Mouse (Mus musculus) forebrain, embryonic 16.5 days (tissue): ENCODE data around the gene Sik3. TPM values are rescaled to one million over a fixed set of nuclear protein-coding genes. Genes with fewer than 3 reads are reported as not detected.

Experiments
- ATAC-seq: fragments of 200-750 bp; cut with Nextera tagmentation; 2 replicates; pipeline ENCODE4 v1.8.0; 2017; ENCODE audit warnings: mild to moderate bottlenecking, moderate library complexity
- H3K27ac ChIP-seq: fragments of 300-500 bp; sonication (generic); 2 replicates; pipeline ENCODE4 v1.5.1; 2014; ENCODE audit warnings: low read length, control low read depth
- H3K27me3 ChIP-seq: fragments of 300-500 bp; sonication (generic); replicated peaks from 2 replicates; pipeline ENCODE4 v1.6.1; 2014; ENCODE audit warnings: low read length; ENCODE audit not compliant: control insufficient read depth, insufficient read depth
- H3K36me3 ChIP-seq: fragments of 300-500 bp; sonication (generic); 2 replicates; pipeline ENCODE4 v1.6.1; 2014; ENCODE audit not compliant: control insufficient read depth, insufficient read depth
- H3K4me1 ChIP-seq: fragments of 300-500 bp; sonication (generic); replicated peaks from 2 replicates; pipeline ENCODE4 v1.6.1; 2014; ENCODE audit warnings: low read length; ENCODE audit not compliant: control insufficient read depth, insufficient read depth
- H3K4me2 ChIP-seq: fragments of 300-500 bp; sonication (generic); 2 replicates; pipeline ENCODE4 v1.6.1; 2014; ENCODE audit warnings: mild to moderate bottlenecking, low read length, control low read depth
- H3K4me3 ChIP-seq: fragments of 300-500 bp; sonication (generic); replicated peaks from 2 replicates; pipeline ENCODE4 v1.5.1; 2014; ENCODE audit warnings: mild to moderate bottlenecking, low read length, control low read depth
- H3K9ac ChIP-seq: fragments of 300-500 bp; sonication (generic); replicated peaks from 2 replicates; pipeline ENCODE4 v1.6.1; 2014; ENCODE audit warnings: low read depth, low read length, control low read depth
- H3K9me3 ChIP-seq: fragments of 300-500 bp; sonication (generic); 2 replicates; pipeline ENCODE4 v1.6.1; 2016; ENCODE audit warnings: low read length; ENCODE audit not compliant: control insufficient read depth
- WGBS: fragments of 180-500 bp; shearing (Covaris S2); extraction: QIAGEN DNeasy Blood & Tissue Kit; methylation state at CpG from one replicate; pipeline ENCODE4 v1.1.7; 2014; 5-methylcytosine and 5-hydroxymethylcytosine counted together
- polyA plus RNA-seq: library from polyadenylated mRNA; unstranded; fragments of >200 nt; fragmentation: Nextera tagmentation; extraction: Ambion mirVana; gene quantifications from 2 replicates; pipeline ENCODE4 v1.2.1, GENCODE M21; 2015

Sik3 gene
- polyA plus RNA-seq, 1 experiment from 2014 or later: 5.3 TPM

- Histone ChIP-seq H3K27me3 (no peaks in the 10 kb centered on the region), H3K9ac (no peak overlapping the region), H3K4me1 (peaks cover 13% of the 10 kb centered on the region), H3K4me3 (no peak overlapping the region), H3K4me2 (no peak overlapping the region), H3K36me3 (no peaks in the 10 kb centered on the region), H3K9me3 (no peaks in the 10 kb centered on the region), H3K27ac (no peak overlapping the region)
- ATAC-seq: no peak
- 14% methylated on average over 8 of the region's 8 CpGs for WGBS
These were observed 15.4 kb downstream of the Sik3 start for GRCm38 (mm10) chr9:46027994-46028393.

- H3K4me1 ChIP-seq: peaks cover 13% of the 10 kb centered on the region
- 63% methylated on average over 6 of the region's 6 CpGs for WGBS
- no peak overlapping the region for H3K4me2 ChIP-seq
- no peak overlapping the region for H3K27ac ChIP-seq
- no peaks in the 10 kb centered on the region for H3K27me3 ChIP-seq
- H3K36me3 ChIP-seq: no peaks in the 10 kb centered on the region
- H3K9ac ChIP-seq: no peak overlapping the region
- ATAC-seq: no peak
- H3K4me3 ChIP-seq: no peak overlapping the region
- H3K9me3 ChIP-seq: no peaks in the 10 kb centered on the region
These were observed 16.9 kb downstream of the Sik3 start for GRCm38 (mm10) chr9:46029534-46029933.

- Histone ChIP-seq H3K9me3 (no peaks in the 10 kb centered on the region), H3K27ac (no peak overlapping the region), H3K4me3 (no peak overlapping the region), H3K36me3 (no peaks in the 10 kb centered on the region), H3K27me3 (no peaks in the 10 kb centered on the region), H3K9ac (no peak overlapping the region), H3K4me1 (peaks cover 13% of the 10 kb centered on the region), H3K4me2 (no peak overlapping the region)
- WGBS: 79% methylated on average over 5 of the region's 5 CpGs
- no peak for ATAC-seq
These were observed 17.6 kb downstream of the Sik3 start for GRCm38 (mm10) chr9:46030184-46030583.

GRCm38 (mm10) chr9:46030968-46031367 is 18.3 kb downstream of the Sik3 start:
- no peak overlapping the region for H3K27ac ChIP-seq
- no peak overlapping the region for H3K4me3 ChIP-seq
- no peak overlapping the region for H3K9ac ChIP-seq
- no peaks in the 10 kb centered on the region for H3K9me3 ChIP-seq
- peaks cover 13% of the 10 kb centered on the region for H3K4me1 ChIP-seq
- ATAC-seq: no peak
- WGBS: 93% methylated on average over 6 of the region's 6 CpGs
- no peaks in the 10 kb centered on the region for H3K27me3 ChIP-seq
- H3K4me2 ChIP-seq: no peak overlapping the region
- H3K36me3 ChIP-seq: no peaks in the 10 kb centered on the region

DNA sequence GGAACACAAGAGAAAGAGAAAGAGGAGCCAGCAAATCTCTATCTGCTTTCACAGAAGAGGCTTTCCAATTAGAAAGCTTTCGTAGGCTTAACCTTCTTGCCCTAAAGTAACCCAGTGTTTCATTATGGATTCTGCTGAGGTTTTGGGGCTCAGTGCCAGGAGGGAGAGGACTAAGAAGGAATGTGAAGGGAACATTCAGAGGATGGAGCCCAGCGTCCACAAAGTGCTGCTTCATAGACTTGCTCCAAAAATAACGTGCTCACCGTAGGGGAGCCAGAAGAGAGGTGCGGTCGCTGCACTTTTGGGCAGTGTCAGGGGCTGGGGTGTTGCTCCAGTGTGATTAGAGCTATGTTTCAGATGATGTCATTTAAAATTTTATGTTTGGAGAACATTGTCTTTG is 19.6 kb downstream of the Sik3 start:
- no peaks in the 10 kb centered on the region for H3K9me3 ChIP-seq
- 0 out of 2 replicates have a peak overlapping the region, but pooled peaks have one; percentile 7 for H3K4me2 ChIP-seq
- ATAC-seq: no peak
- no peak overlapping the region for H3K27ac ChIP-seq
- H3K27me3 ChIP-seq: no peaks in the 10 kb centered on the region
- peaks cover 13% of the 10 kb centered on the region for H3K4me1 ChIP-seq
- H3K36me3 ChIP-seq: no peaks in the 10 kb centered on the region
- H3K9ac ChIP-seq: no peak overlapping the region
- H3K4me3 ChIP-seq: no peak overlapping the region
- WGBS: 41% methylated on average over 6 of the region's 6 CpGs

GRCm38 (mm10) chr9:46033058-46033457 is 20.4 kb downstream of the Sik3 start:
- H3K36me3 ChIP-seq: no peaks in the 10 kb centered on the region
- H3K4me1 ChIP-seq: peaks cover 11% of the 10 kb centered on the region
- 100% methylated on average over 1 of the region's 1 CpGs for WGBS
- ATAC-seq: no peak
- no peak overlapping the region for H3K4me3 ChIP-seq
- H3K9me3 ChIP-seq: no peaks in the 10 kb centered on the region
- H3K27me3 ChIP-seq: no peaks in the 10 kb centered on the region
- no peak overlapping the region for H3K4me2 ChIP-seq
- no peak overlapping the region for H3K27ac ChIP-seq
- H3K9ac ChIP-seq: no peak overlapping the region

DNA sequence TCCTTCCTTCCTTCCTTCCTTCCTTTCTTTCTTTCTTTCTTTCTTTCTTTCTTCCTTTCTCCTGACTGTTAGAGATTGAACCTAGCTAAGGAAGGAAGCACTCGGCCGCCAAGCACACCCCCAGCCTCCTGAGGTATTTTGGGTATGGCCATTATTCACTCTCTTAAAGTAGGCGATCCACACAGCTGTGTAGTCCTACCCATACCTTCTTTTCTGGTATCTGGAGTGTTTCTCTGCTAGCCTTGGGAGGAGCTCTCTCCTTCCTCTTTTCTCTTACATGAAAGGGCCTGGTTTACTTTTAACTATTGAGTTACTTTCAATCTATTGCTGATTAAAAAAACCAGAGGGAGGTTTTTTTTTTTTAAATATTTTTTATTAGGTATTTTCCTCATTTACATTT is 21.2 kb downstream of the Sik3 start:
- Histone ChIP-seq H3K9me3 (no peaks in the 10 kb centered on the region), H3K27me3 (no peaks in the 10 kb centered on the region), H3K9ac (no peak overlapping the region), H3K4me2 (no peak overlapping the region), H3K4me1 (peaks cover 9% of the 10 kb centered on the region), H3K27ac (no peak overlapping the region), H3K4me3 (no peak overlapping the region), H3K36me3 (no peaks in the 10 kb centered on the region)
- no peak for ATAC-seq
- WGBS: 91% methylated on average over 3 of the region's 3 CpGs

DNA sequence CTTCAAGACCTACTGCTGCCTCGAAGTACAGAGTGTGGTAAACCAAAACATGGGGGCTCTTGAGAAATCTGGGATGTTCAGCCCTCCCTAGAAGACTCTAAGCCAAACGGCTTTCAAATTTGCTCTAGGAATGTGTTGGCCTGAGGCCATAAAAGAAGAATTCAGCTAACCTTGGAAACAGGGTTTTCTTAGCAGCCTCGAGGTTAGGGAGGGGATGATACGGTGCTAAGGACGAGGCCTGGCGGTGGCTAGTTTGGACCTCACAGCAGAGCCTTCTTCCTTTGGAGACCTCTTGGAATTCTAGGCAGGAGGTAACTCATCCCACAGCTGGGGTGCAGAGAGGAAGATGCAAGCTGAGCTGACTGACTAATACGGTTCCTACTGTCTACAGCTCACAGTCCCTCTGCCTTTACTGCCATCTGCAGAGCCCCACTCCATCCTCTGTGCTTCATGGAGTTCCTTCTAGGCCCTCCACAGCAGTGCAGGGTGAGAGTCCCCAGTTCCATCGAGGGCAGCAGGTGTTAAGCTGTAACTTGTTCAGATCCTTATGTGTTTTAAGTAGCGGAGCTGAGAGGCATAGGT is 22.8 kb downstream of the Sik3 start:
- Histone ChIP-seq H3K4me2 (no peak overlapping the region), H3K27me3 (no peaks in the 10 kb centered on the region), H3K36me3 (no peaks in the 10 kb centered on the region), H3K27ac (no peak overlapping the region), H3K9me3 (no peaks in the 10 kb centered on the region), H3K4me1 (peaks cover 9% of the 10 kb centered on the region), H3K4me3 (no peak overlapping the region), H3K9ac (no peak overlapping the region)
- 62% methylated on average over 9 of the region's 9 CpGs for WGBS
- ATAC-seq: no peak

GRCm38 (mm10) chr9:46036881-46037280 is 24.3 kb downstream of the Sik3 start:
- Histone ChIP-seq H3K36me3 (no peaks in the 10 kb centered on the region), H3K4me2 (no peak overlapping the region), H3K9me3 (no peaks in the 10 kb centered on the region), H3K27me3 (no peaks in the 10 kb centered on the region), H3K4me3 (no peak overlapping the region), H3K9ac (no peak overlapping the region), H3K27ac (no peak overlapping the region), H3K4me1 (peaks cover 9% of the 10 kb centered on the region)
- 80% methylated on average over 8 of the region's 8 CpGs for WGBS
- no peak for ATAC-seq

GRCm38 (mm10) chr9:46038786-46039185 is 26.2 kb downstream of the Sik3 start:
- H3K27ac ChIP-seq: no peak overlapping the region
- no peaks in the 10 kb centered on the region for H3K36me3 ChIP-seq
- H3K4me1 ChIP-seq: no peaks in the 10 kb centered on the region
- ATAC-seq: no peak
- no peak overlapping the region for H3K9ac ChIP-seq
- no peak overlapping the region for H3K4me2 ChIP-seq
- WGBS: 97% methylated on average over 13 of the region's 13 CpGs
- no peaks in the 10 kb centered on the region for H3K27me3 ChIP-seq
- H3K4me3 ChIP-seq: no peak overlapping the region
- H3K9me3 ChIP-seq: no peaks in the 10 kb centered on the region
